ENCODE assay signal across 10 mouse cellular contexts in the genomic region with DNA sequence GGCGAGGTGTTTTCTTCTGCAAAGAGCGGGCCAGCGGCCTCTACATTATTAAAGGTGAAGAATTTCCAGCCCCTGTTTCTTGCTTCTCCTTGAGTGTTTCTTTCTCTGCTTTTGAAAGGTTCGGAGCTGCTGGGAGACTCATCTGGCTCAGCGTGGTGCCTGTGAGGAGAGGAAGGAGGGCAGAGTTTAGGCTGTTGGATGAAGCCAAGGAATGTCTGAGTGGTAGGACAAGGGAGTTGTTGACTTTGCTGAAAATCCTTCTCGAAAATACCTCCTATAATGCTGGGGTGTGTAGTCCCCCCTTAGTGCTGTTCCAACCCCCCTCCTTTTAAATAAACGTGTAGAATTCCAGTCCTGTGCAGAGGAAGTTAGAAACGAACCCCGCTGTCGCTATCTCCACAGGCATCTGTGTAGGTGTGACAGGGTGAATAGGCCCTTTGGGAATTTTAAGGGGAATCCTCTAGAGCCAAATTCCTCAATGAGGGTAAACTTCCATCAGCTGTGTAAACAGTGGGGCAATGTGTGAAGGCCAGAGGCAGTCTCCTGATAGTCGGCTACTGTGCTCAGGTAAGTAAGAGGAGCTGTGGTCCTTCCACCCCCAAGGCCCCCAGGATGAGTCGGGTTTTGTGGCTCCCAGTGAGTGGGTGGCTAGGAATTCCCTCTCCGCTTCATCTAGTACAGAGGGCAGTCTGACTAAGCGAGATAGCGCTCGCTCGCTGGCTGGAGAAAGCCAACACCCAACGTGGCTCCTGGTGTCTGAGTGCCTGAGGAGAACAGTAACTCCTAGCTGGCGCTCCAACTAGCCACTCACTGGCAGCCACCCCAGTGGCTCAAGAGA. TPM values are rescaled to one million over a fixed set of nuclear protein-coding genes. Genes with fewer than 3 reads are reported as not detected.
DNase-seq lines count a peak whose midpoint lies in the region; ATAC-seq lines count a peak whose summit lies in the region.
"Had no signal": no experiment of that assay in that cellular context is flagged by ENCODE, and none has a peak within 500 bp of the region (broad histone marks: within the 10 kb centered on the region; RNA-seq: fewer than 3 reads in every experiment).

No protein-coding gene starts in this region.

- no peaks in the 10 kb centered on the region for H3K27me3 ChIP-seq in heart, embryonic 12.5 days (replicated peaks)
- H3K27me3 ChIP-seq in liver, embryonic 16.5 days (ENCODE audit: control insufficient read depth, insufficient read depth, low read depth, low read length) = no peaks in the 10 kb centered on the region
- H3K27me3 ChIP-seq: neural tube, embryonic 12.5 days had no signal

- H3K9ac ChIP-seq in heart, embryonic 12.5 days = no peak overlapping the region
- no peak overlapping the region for H3K9ac ChIP-seq in liver, embryonic 16.5 days (ENCODE audit: low read depth, low read length)
- H3K9ac ChIP-seq: neural tube, embryonic 12.5 days had no signal

- peaks cover 11% of the 10 kb centered on the region for H3K4me1 ChIP-seq in heart, embryonic 12.5 days (replicated peaks)
- no peaks in the 10 kb centered on the region; the same call in 1 of the 2 replicates for H3K4me1 ChIP-seq in liver, embryonic 16.5 days (ENCODE audit: control insufficient read depth, low read depth, low read length)
- H3K4me1 ChIP-seq: neural tube, embryonic 12.5 days had no signal

- no peak overlapping the region for H3K4me3 ChIP-seq in heart, embryonic 12.5 days
- no peak overlapping the region for H3K4me3 ChIP-seq in liver, embryonic 16.5 days (ENCODE audit: low read depth, low read length)
- H3K4me3 ChIP-seq: neural tube, embryonic 12.5 days had no signal

- no peaks in the 10 kb centered on the region for H3K36me3 ChIP-seq in heart, embryonic 12.5 days
- no peaks in the 10 kb centered on the region for H3K36me3 ChIP-seq in liver, embryonic 16.5 days (ENCODE audit: control insufficient read depth, insufficient read depth)
- H3K36me3 ChIP-seq: neural tube, embryonic 12.5 days had no signal

- H3K4me2 ChIP-seq in heart, embryonic 12.5 days = peak overlapping the region; percentile 40
- peak overlapping the region; percentile 27; the same call in 1 of the 2 replicates for H3K4me2 ChIP-seq in liver, embryonic 16.5 days (ENCODE audit: low read depth, low read length)
- H3K4me2 ChIP-seq: neural tube, embryonic 12.5 days had no signal

- no peaks in the 10 kb centered on the region for H3K9me3 ChIP-seq in heart, embryonic 12.5 days (replicated peaks)
- no peaks in the 10 kb centered on the region for H3K9me3 ChIP-seq in liver, embryonic 16.5 days (replicated peaks; ENCODE audit: control insufficient read depth, low read length)
- H3K9me3 ChIP-seq: neural tube, embryonic 12.5 days had no signal

- peak; percentile 18 for DNase-seq in adrenal gland, postnatal 14 days
- DNase-seq in adrenal gland, adult (ENCODE audit: inconsistent age in 2 of 2, low spot score in 1 of 2) = no peak
- DNase-seq in ZHBTc4 (ENCODE audit: low read depth, low spot score) = peak; percentile 24
- no peak for DNase-seq in ovary, adult 18-20 months (ENCODE audit: low spot score)
- no peak for DNase-seq in T-cell, adult 2 months (ENCODE audit: low spot score)
- no peak for DNase-seq in thymus, adult 18-20 months

- ATAC-seq in heart, embryonic 12.5 days (ENCODE audit: insufficient number of reproducible peaks, low FRiP score) = peak; percentile 69
- ATAC-seq in liver, embryonic 16.5 days (ENCODE audit: low read depth) = peak; percentile 32

- H3K27ac ChIP-seq in heart, embryonic 12.5 days (ENCODE audit: poor library complexity, severe bottlenecking) = no peak overlapping the region
- H3K27ac ChIP-seq in liver, embryonic 16.5 days (ENCODE audit: low read length) = no peak overlapping the region
- H3K27ac ChIP-seq: neural tube, embryonic 12.5 days had no signal

- WGBS in heart, embryonic 12.5 days = 24% methylated on average over 19 of the region's 19 CpGs
- 33% methylated on average over 19 of the region's 19 CpGs for WGBS in liver, embryonic 16.5 days (ENCODE audit: insufficient replicate concordance)

RNA-seq across cellular contexts. Expression of a gene that starts 35.0 kb away (rescaled TPM):
- total RNA-seq in adrenal gland, postnatal 14 days (2021) = 25.5 and 27.8 TPM in 2 replicates
- 93.5 and 100 TPM in 2 replicates for polyA plus RNA-seq in heart, embryonic 12.5 days (2016; fragmentation: Nextera tagmentation; extraction: Ambion mirVana)
- 7.9 and 9.1 TPM in 2 replicates for polyA plus RNA-seq in liver, embryonic 16.5 days (2015; fragmentation: Nextera tagmentation; extraction: Ambion mirVana)
- total RNA-seq: hematopoietic stem cell, adult 5-6 weeks had no signal

Comparison
In these comparisons a context has a peak if more than half of its experiments do, and no peak if none do; other contexts are left out.
1. DNase-seq: peak in adrenal gland, postnatal 14 days (single experiment) and ZHBTc4 (single experiment); none in adrenal gland, adult (0 of 2), ovary, adult 18-20 months (single experiment), T-cell, adult 2 months (single experiment) and thymus, adult 18-20 months (0 of 2).